Mouse (Mus musculus) CH12.LX (cell line): ENCODE measurements around the gene Ppard. TPM values are rescaled to one million over a fixed set of nuclear protein-coding genes. Genes with fewer than 3 reads are reported as not detected.

Source experiments
- DNase-seq: peaks from one replicate; pipeline ENCODE4 v3.0.0-alpha.2; 2013; ENCODE audit errors: extremely low read depth
- H3K27ac ChIP-seq: 2 replicates; pipeline ENCODE4 v1.5.1; 2012; ENCODE audit warnings: low read depth, mild to moderate bottlenecking, control low read depth, moderate library complexity; ENCODE audit not compliant: insufficient read depth
- H3K27me3 ChIP-seq: replicated peaks from 2 replicates; pipeline ENCODE3; 2012; ENCODE audit warnings: inconsistent platforms
- H3K36me3 ChIP-seq, 2 experiments: replicated peaks in 1 of 2; 2 replicates each; pipeline versions ENCODE3 to v1.6.1; 2012; ENCODE audit warnings: inconsistent platforms in 1 of 2, low read length in 1 of 2, mild to moderate bottlenecking in 1 of 2, mixed read lengths in 1 of 2, moderate library complexity in 1 of 2; ENCODE audit not compliant: control insufficient read depth in 1 of 2, insufficient read depth in 1 of 2
- H3K4me1 ChIP-seq, 2 experiments: 2 replicates each; pipeline ENCODE4 v1.6.1; 2012; ENCODE audit warnings: inconsistent platforms in 1 of 2, moderate library complexity in 1 of 2; ENCODE audit not compliant: insufficient read depth in 2 of 2, control insufficient read depth in 1 of 2
- H3K4me2 ChIP-seq: 2 replicates; pipeline ENCODE4 v1.6.1; 2012; ENCODE audit warnings: low read depth, mild to moderate bottlenecking, control low read depth; ENCODE audit not compliant: poor library complexity, insufficient read depth, severe bottlenecking
- H3K4me3 ChIP-seq, 3 experiments: fragments of 150-350 bp in 1 of 3; sonication (generic) in 1 of 3; replicated peaks in 1 of 3; 2 replicates each; pipeline versions ENCODE3 to v1.5.1; 2011 to 2012; ENCODE audit warnings: low read depth in 2 of 3, low read length in 2 of 3, mild to moderate bottlenecking in 2 of 3, moderate library complexity in 2 of 3, control low read depth in 1 of 3, improper control_type of control experiment in 1 of 3, inconsistent platforms in 1 of 3, mixed read lengths in 1 of 3; ENCODE audit not compliant: poor library complexity in 1 of 3
- H3K79me2 ChIP-seq: replicated peaks from 2 replicates; pipeline ENCODE4 v1.6.1; 2012; ENCODE audit warnings: mild to moderate bottlenecking, moderate library complexity; ENCODE audit not compliant: control insufficient read depth, poor library complexity, insufficient read depth, severe bottlenecking; ENCODE audit errors: extremely low read depth
- H3K9ac ChIP-seq: 2 replicates; pipeline ENCODE4 v1.6.1; 2012; ENCODE audit warnings: low read depth, mild to moderate bottlenecking, control low read depth, moderate library complexity; ENCODE audit not compliant: insufficient read depth
- H3K9me3 ChIP-seq: replicated peaks from 2 replicates; pipeline ENCODE3; 2012; ENCODE audit warnings: low read length, inconsistent platforms, mixed read lengths
- CHD1 ChIP-seq: IDR thresholded peaks from 2 replicates; pipeline ENCODE4 v1.6.1; 2012; ENCODE audit warnings: low read depth, low read length, improper control_type of control experiment, inconsistent platforms
- E2F4 ChIP-seq: IDR thresholded peaks from 2 replicates; pipeline ENCODE4 v1.6.1; 2011; ENCODE audit warnings: low read depth, low read length, improper control_type of control experiment; ENCODE audit not compliant: insufficient replicate concordance
- ETS1 ChIP-seq: conservative IDR thresholded peaks from 2 replicates; pipeline ENCODE4 v1.6.1; 2012; ENCODE audit warnings: low read depth, mild to moderate bottlenecking, inconsistent platforms, low read length, improper control_type of control experiment, moderate library complexity
- KAT2A ChIP-seq: IDR thresholded peaks from 2 replicates; pipeline ENCODE4 v1.6.1; 2012; ENCODE audit warnings: low read length, improper control_type of control experiment, inconsistent platforms; ENCODE audit not compliant: insufficient replicate concordance
- MAFK ChIP-seq: IDR thresholded peaks from 2 replicates; pipeline ENCODE4 v1.6.1; 2011; ENCODE audit warnings: low read length, improper control_type of control experiment; ENCODE audit not compliant: insufficient replicate concordance
- MYC ChIP-seq: IDR thresholded peaks from 2 replicates; pipeline ENCODE4 v1.6.1; 2011; ENCODE audit warnings: low read depth, mild to moderate bottlenecking, improper control_type of control experiment, low read length
- POLR2AphosphoS2 ChIP-seq: IDR thresholded peaks from 2 replicates; pipeline ENCODE4 v1.6.1; 2011; ENCODE audit warnings: low read depth, low read length, improper control_type of control experiment
- RAD21 ChIP-seq: IDR thresholded peaks from 2 replicates; pipeline ENCODE4 v1.6.1; 2011; ENCODE audit warnings: low read depth, mild to moderate bottlenecking, low read length, improper control_type of control experiment, moderate library complexity
- SIN3A ChIP-seq: IDR thresholded peaks from 2 replicates; pipeline ENCODE4 v1.6.1; 2012; ENCODE audit warnings: low read length, improper control_type of control experiment, inconsistent platforms
- SMC3 ChIP-seq: IDR thresholded peaks from 2 replicates; pipeline ENCODE4 v1.6.1; 2011; ENCODE audit warnings: low read depth, low read length, improper control_type of control experiment
- USF1 ChIP-seq: IDR thresholded peaks from 2 replicates; pipeline ENCODE4 v1.6.1; 2014; ENCODE audit warnings: low read depth, mild to moderate bottlenecking, inconsistent platforms, low read length, improper control_type of control experiment
- dilution Hi-C: fragments of 300-500 bp; cut with MboI; formaldehyde crosslinking; loops from 2 replicates; pipeline ENCODE4 v1.14.3; 2020; ENCODE audit warnings: low sequenced_read_pairs; ENCODE audit not compliant: extremely low pct_unique_long_range_greater_than_20kb, extremely low pct_ligation_motif_present
- in situ Hi-C: fragments of 300-500 bp; cut with MboI; formaldehyde crosslinking; loops from 3 replicates; pipeline ENCODE4 v1.14.3; 2019; ENCODE audit warnings: low sequenced_read_pairs, low pct_ligation_motif_present, low pct_unique_long_range_greater_than_20kb, mixed read lengths
- polyA plus RNA-seq: library from polyadenylated mRNA; unstranded; fragments of >175 nt; gene quantifications from 2 replicates; pipeline ENCODE4 v1.2.1, GENCODE M21; 2012; ENCODE audit warnings: low read depth; ENCODE audit not compliant: insufficient read length
- total RNA-seq, 2 experiments: library from RNA; depleted of rRNA; stranded (reverse); fragments of 300-350 nt in 1 of 2; fragments of >200 nt in 1 of 2; gene quantifications; 2 replicates each; pipeline ENCODE4 v1.2.3; 2012 to 2014

The Ppard gene
- total and polyA plus RNA-seq, 3 experiments: 2.9 to 15.5 (median 7.3) TPM

DNA sequence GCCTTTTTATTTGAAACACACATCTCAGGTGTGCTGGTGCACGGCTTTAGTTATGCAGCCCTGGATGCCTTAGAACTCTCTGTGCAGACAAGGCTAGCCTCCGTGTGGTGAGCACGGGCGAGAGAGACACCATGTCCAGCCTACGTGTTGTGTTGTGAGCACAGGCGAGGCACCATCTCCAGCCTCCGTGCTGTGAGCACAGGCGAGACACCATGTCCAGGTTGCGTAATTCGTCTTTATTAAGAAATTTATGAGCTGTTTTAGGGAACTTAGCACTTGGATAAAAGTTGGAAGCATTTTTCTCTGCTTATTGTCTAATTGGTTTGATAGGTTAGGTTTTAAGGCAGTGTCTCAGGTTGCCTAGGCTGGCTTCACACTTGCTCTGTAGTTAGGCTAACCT is 50.7 kb downstream of the Ppard start:
- H3K36me3 ChIP-seq: peaks cover 0 to 35% of the 10 kb centered on the region in 2 experiments
- in situ Hi-C loops (no loop called here), dilution Hi-C loops (no loop called here)
- H3K9me3 ChIP-seq: no peaks in the 10 kb centered on the region
- no peak overlapping the region for H3K4me3 ChIP-seq
- TF ChIP-seq POLR2AphosphoS2 (no peak), MAFK (no peak), ETS1 (no peak)
- no peak overlapping the region for H3K9ac ChIP-seq
- no peak for DNase-seq
- peaks cover 29 to 95% of the 10 kb centered on the region in 2 experiments for H3K4me1 ChIP-seq
- H3K27me3 ChIP-seq: no peaks in the 10 kb centered on the region
- H3K27ac ChIP-seq: no peak overlapping the region
- H3K79me2 ChIP-seq: no peaks in the 10 kb centered on the region
- H3K4me2 ChIP-seq: no peak overlapping the region

DNA sequence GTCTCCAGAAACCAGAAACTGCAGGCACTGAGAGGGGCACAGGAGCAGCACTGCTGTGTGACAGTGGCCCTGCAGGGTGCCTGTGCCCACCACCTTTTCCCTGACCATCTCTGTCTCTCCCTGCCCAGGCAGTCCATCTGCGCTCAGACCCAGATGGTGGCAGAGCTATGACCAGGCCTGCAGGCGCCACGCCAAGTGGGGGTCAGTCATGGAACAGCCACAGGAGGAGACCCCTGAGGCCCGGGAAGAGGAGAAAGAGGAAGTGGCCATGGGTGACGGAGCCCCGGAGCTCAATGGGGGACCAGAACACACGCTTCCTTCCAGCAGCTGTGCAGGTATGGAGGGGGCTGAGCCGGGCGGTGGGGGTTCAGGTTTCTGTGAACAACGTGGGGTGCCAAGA is 53.6 kb downstream of the Ppard start:
- Histone ChIP-seq H3K27ac (no peak overlapping the region), H3K36me3 (peaks cover 0 to 51% of the 10 kb centered on the region in 2 experiments), H3K79me2 (no peaks in the 10 kb centered on the region), H3K27me3 (no peaks in the 10 kb centered on the region)
- in situ Hi-C loops: no loop called here
- TF ChIP-seq RAD21 (no peak), MYC (no peak), CHD1 (no peak), SIN3A (no peak), KAT2A (no peak)
- TF ChIP-seq, all 38 proteins: peak for 0
- DNase-seq: no peak
- H3K4me3 ChIP-seq: no peak overlapping the region
- H3K9me3 ChIP-seq: no peaks in the 10 kb centered on the region
- no peak overlapping the region for H3K9ac ChIP-seq
- dilution Hi-C loops: no loop called here
- H3K4me2 ChIP-seq: no peak overlapping the region
- H3K4me1 ChIP-seq: peaks cover 14 to 68% of the 10 kb centered on the region in 2 experiments

DNA sequence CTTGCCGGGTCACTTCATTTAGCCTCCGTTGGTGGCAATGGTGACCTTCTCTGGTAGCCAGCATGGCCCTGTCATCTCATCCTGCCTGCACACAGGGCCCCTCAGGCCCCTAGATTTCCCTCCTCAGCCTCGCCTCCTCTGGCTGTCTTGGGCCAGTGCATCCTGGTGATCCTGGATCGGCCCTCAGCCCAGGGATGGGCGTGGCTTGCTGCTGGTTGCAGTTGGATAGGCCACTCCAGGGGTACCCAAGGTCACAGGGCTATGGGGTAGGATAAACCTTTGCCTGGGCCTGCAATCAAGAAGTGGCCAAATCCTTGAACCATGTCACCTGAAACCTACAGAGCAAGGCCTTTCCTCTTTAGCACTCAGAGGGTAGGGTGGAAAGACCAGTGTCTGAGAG is 54.5 kb downstream of the Ppard start:
- in situ Hi-C loops: no loop called here
- peaks cover 6 to 60% of the 10 kb centered on the region in 2 experiments for H3K4me1 ChIP-seq
- H3K27me3 ChIP-seq: no peaks in the 10 kb centered on the region
- H3K9ac ChIP-seq: no peak overlapping the region
- TF ChIP-seq E2F4: no peak
- no peak for TF ChIP-seq KAT2A
- no peak for TF ChIP-seq SMC3
- no peak for TF ChIP-seq USF1
- no peaks in the 10 kb centered on the region for H3K79me2 ChIP-seq
- peaks cover 0 to 59% of the 10 kb centered on the region in 2 experiments for H3K36me3 ChIP-seq
- no peak for DNase-seq
- H3K4me3 ChIP-seq: no peak overlapping the region
- H3K4me2 ChIP-seq: no peak overlapping the region
- H3K9me3 ChIP-seq: peaks cover 1% of the 10 kb centered on the region
- dilution Hi-C loops: no loop called here
- H3K27ac ChIP-seq: no peak overlapping the region
